Mouse (Mus musculus) erythroblast, embryonic 14.5 days (primary cell): ENCODE measurements around the gene Bpifb5. TPM values are rescaled to one million over a fixed set of nuclear protein-coding genes. Genes with fewer than 3 reads are reported as not detected.

Experiments
- polyA plus RNA-seq: library from polyadenylated mRNA; stranded (reverse); fragments of >175 nt; gene quantifications from 2 replicates; pipeline ENCODE4 v1.2.3, GENCODE M21; 2012

Gene Bpifb5
- polyA plus RNA-seq, 1 experiment, result not detected

Other genes starting within 250 kb of the Bpifb5 start
- gene Bpifa6, start 248.8 kb upstream of the Bpifb5 start, polyA plus RNA-seq, result not detected in 2 replicates
- gene Bpifa2, start 215.5 kb upstream of the Bpifb5 start, polyA plus RNA-seq, result not detected in 2 replicates
- not detected in 2 replicates for gene Bpifa3, start 93.4 kb upstream of the Bpifb5 start, polyA plus RNA-seq
- not detected in 2 replicates for gene Bpifa1, start 80.9 kb upstream of the Bpifb5 start, polyA plus RNA-seq
- gene Bpifa5, start 61.1 kb upstream of the Bpifb5 start, polyA plus RNA-seq, result not detected in 2 replicates
- gene Bpifb1, start 32.9 kb upstream of the Bpifb5 start, polyA plus RNA-seq, result not detected in 2 replicates
- gene Bpifb9a, start 34.1 kb downstream of the Bpifb5 start, polyA plus RNA-seq, result not detected in 2 replicates
- gene Bpifb9b, start 83.5 kb downstream of the Bpifb5 start, polyA plus RNA-seq, result not detected in 2 replicates
- 0.02 and 0.05 TPM in 2 replicates for gene Cdk5rap1, start 149.3 kb downstream of the Bpifb5 start, polyA plus RNA-seq
- gene Snta1, start 184.4 kb downstream of the Bpifb5 start, polyA plus RNA-seq, result 0.07 and 0.08 TPM in 2 replicates
- 0.19 and 0.24 TPM in 2 replicates for gene Cbfa2t2, start 212.7 kb downstream of the Bpifb5 start, polyA plus RNA-seq